Mouse (Mus musculus): Measurements from ENCODE around the gene Pogz.
"Not testable (repeated sequence)": the region's sequence is repeated elsewhere in the genome, so short reads cannot be mapped to it uniquely, and the experiment has no call there.

The Pogz gene

DNA sequence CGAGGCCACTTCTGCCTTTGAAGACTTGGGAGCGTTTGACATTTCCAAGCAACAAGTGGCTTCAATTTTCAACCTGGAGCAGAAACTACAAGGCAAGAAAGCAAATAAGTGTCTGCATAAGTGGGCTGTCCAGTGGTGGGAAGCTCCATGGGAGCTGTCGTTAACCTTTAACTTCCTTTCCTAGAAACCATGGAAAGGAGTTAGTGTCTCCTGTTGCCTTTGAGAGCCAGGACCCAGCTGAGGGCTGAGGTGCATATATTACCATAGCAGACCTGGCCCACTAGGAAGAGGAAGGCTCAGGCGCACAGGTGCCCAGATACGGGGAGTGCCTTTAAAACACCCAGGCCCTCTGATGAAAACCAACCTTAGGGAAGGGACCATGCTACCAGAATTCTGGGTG, 4.7 kb upstream of the Pogz start:
- no peak for DNase-seq (ENCODE audit: low read depth, low spot score)

DNA sequence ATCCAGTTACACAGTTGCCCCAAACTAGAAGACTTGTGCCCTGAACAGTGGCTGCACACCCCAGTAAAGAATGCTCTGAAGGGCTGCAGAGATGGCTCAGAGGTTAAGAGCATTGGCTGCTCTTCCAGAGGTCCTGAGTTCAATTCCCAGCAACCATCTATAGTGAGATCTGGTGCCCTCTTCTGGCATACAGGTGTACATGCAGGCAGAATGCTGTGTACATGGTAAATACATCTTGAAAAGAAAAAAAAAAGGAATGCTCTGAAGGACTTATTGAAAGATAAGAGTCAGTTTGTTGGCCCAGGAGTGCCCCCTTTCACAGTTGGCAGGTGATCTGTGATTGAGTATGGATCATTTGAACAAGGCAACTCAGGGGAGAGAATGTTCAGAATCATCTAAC, 4.0 kb upstream of the Pogz start:
- no peak for DNase-seq (ENCODE audit: low read depth, low spot score)

DNA sequence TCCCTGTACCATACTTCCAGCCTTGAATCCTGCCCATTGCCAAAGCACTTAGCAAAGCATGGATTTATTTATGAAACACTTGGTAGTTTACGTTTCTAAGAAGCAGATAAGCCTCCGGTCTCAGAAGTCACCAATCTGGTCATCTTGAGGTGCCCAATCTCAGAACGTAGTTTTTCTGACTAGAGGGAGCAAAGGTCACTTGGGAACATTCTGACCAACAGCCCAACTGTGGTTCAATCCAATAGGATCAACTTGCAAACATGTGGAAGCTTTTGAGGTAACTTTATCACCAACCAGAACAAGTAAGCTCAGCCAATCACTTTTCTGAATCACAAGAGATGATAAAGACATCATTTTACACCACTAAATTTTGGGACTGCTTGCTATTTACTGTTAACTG, 2.0 kb upstream of the Pogz start:
- no peak for DNase-seq (ENCODE audit: low read depth, low spot score)

DNA sequence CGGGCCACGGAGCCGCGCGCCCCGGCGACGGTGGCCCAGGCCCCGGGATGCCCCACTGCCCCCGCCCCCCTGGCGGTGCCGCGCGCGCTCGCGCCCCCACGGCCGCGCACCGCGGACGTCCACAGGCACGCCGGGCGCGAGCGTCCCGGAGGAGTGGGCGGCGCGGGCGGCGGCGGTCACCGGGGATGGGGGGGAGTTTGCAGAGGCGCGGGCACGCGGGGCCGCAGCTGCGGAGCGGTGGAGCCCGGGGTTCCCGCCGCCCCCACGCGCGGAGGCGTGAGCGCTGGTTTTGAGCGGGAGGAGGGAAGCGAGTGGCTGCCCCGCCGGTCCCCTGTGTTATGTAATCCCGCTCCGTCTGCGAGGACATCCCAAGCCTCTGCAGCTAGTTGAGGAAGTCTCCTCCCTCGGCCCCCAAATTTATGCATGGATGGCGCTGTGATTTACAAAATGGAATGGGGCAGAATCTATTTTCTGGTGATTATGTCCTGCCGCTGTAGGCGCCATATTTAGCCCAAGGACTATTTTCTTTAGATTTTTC, 661 bp downstream of the Pogz start:
- DNase-seq (ENCODE audit: low read depth, low spot score) = peak; percentile 89

DNA sequence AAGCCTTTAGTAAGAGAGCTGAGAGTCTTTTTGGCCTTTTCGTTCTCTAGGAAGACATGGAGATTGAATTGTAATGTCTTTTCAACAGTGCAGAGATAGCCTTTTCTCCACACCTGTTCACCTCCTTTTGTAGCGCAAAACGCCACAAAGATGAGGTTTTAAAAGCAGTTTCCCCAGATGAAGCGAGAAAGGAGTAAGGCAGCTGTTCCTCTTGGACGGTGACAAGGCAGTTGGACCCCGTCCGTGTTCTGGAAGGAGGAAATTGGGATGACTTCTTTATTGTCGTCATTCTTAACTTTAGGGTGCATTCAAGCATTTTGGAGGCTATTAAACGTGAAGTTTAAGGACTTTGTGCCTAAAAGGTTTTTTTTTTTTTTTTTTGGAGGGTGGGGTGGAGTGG, 1.3 kb downstream of the Pogz start:
- DNase-seq (ENCODE audit: low read depth, low spot score) = no peak

DNA sequence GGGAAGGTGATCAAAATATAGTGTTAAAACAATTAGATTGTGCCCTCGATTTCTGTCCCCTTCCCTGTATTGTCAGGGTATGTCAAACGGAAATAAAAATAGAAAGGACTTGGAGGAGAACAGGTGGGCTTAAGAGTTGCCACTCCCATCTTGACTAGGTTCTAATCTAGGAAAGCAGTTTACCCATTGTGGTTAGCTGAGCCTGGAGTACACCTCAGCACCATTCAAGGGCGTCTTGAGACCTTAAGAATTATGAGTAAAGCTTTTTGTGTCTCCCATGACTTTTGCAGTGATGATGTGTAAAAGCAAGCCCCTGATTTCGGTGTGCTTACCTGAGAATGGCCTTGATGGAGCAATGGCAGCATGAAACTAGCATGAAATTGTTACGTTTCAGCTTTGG, 1.7 kb downstream of the Pogz start:
- DNase-seq (ENCODE audit: low read depth, low spot score) = no peak

DNA sequence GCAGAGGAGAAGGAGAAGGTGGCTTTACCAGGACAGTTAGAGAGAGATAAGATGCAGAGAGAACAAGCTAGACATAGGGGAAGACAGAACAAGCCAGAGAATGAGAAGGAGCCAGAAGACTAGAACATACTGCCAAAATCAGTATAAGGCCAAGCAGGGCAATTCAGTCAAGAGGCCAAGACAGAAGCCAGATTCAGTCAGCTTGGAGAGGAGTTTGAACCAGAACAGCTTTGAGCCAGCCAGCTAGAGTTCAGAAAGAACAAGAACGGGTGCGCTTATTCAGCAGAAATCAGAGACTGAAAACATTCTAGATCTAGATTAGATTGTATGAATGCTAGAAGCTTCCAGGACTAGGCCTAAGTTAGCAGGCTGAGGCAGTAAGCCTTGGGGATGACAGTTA, 10.0 kb downstream of the Pogz start:
- no peak for DNase-seq (ENCODE audit: low read depth, low spot score)

DNA sequence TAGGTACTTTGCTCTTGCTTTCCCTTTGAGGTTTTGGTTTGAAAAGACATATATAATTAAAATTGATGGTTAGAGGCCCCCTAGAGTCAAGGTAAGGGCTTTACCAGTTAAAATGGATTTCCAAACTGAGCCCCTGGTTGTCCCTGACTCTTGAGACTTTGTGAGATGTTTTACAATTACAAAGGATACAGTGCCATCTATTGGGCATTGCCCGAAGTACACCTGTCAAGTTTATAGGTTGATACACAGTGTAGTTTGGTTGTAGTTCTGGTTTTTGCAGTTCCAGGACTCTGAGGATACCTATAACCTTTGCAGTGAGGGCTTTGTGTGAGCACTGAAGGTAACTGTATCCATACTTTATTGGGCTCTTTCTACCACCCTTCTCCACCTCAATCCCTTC, 12.0 kb downstream of the Pogz start:
- peak; percentile 67 for DNase-seq (ENCODE audit: low read depth, low spot score)

DNA sequence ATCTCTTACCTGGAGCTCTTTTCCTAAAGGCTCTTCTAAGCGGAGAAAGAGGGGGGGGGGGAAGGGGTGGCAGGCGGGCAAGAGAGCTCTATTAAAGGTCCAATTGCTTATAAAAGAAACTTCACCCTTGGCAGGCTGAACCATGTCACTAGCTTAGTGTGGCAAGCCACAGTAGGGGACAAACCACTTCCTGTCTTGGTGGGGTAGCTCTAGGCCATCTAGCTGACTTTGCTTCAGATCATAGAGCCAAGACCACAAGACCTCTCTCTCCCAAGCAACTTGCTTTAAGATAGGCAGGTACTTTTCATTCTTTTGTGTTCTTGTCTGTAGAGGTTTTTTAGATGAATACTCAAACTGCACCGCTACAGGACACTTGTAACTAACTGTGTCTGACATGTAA, 14.4 kb downstream of the Pogz start:
- peak; percentile 16 for DNase-seq (ENCODE audit: low read depth, low spot score)

DNA sequence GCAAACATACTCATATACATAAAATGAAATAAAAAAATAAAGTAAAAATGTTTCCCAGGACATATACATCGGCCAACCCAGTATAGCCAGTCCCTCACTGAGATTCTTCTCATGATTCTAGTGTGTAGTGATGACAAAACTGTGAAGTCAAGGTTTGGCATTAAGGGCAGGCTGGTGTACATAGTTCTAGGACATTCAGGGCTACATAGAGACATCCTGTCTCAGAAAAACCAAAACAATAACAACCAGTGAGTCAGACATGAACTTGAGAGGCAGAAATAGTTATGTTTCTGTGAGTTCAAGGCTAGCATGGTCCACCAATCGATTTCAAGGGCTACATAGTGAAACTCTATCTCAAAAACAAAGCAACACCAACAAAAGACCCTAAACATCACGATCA, 14.8 kb downstream of the Pogz start:
- no peak for DNase-seq (ENCODE audit: low read depth, low spot score)

DNA sequence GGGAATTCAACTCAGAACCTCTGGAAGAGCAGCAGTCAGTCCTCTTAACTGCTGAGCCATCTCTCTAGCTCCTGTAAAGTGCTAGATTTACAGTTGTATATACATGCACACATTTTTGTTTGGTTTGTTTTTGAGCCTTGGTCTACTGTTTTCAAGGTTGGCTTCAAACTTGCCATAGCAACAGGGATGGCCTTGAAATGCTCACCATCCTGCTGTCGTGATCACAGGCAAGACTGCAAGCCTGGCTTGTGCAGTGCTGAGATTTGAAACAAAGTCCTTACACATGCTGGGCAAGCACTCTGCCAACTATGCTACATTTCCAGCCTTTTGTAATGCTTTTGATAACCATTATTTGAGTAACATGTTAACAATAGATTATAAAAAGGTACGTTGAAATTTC, 22.1 kb downstream of the Pogz start:
- no peak for DNase-seq (ENCODE audit: low read depth, low spot score)

DNA sequence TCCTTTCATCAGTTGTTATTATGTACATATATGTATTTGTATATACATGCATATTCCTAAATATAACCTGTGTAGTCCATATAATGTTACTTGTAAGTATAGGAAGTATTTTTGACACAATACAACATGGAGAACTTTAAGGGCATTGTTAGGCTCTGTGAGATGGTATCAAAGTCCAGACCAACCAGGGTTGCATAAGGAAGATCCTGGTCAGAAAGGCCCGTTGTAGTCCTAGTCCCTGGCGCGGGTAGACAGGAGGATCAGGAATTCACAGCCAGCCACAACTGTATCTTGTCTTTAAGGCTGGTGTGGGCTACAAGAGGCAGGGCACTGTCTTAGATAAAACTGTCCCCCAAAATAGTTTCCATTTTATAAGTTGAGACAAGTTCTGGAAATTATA, 31.6 kb downstream of the Pogz start:
- DNase-seq (ENCODE audit: low read depth, low spot score) = no peak

DNA sequence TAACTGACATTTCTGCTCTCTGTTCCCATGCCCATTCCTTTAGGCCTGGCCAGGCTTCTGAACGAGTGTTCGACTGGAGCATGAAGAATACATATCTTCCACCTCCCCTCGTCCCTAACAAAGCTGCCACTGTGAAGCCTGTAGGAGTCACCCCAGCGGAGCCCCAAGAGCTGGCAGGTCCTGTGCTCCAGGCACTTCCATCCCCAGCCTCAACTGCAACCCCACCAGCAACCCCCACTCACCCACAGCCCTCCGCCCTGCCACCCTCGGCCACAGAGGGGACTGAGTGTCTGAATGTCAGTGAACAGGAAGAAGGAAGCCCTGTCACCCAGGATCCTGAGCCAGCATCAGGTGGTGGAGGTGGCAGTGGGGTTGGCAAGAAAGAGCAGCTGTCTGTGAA, 41.3 kb downstream of the Pogz start:
- no peak for DNase-seq (ENCODE audit: low read depth, low spot score)

DNA sequence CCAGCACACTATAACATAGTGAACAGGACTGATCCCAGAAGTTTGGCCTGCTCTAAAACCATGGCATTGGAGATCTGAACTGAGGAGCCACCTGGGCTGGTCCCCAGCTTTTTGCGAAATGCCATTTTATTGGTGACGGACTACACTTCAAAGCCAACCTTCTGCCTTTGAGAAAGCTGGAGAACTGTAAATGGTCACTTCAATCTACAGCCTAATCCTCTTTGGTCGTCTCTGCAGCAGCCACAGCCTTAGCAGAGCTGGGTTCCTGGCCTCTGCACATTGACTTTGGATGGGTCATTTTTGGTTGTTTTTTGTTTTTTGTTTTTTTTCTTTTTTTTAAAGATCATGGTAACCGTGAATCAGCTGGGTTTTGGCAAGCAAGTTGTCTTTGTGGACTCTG, 44.5 kb downstream of the Pogz start:
- DNase-seq (ENCODE audit: low read depth, low spot score) = no peak

DNA sequence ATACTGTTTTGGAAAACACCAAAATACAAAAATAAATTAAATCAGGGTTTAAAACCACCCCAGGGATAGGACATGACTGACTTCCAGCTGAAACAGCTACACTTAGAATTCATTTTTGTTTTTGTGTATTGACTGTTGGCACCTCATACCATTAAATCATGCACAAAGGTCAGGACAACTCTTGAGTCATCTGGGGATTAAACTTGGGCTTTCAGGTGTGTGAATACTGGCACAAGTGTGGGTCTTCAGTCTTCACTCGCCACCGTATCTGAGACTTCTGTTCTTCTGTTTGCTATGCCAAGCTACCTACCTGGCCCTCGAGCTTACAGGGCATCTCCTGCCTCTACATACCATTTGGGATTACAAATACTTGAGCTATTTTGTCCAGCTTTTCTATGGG, 45.2 kb downstream of the Pogz start:
- no peak for DNase-seq (ENCODE audit: low read depth, low spot score)

DNA sequence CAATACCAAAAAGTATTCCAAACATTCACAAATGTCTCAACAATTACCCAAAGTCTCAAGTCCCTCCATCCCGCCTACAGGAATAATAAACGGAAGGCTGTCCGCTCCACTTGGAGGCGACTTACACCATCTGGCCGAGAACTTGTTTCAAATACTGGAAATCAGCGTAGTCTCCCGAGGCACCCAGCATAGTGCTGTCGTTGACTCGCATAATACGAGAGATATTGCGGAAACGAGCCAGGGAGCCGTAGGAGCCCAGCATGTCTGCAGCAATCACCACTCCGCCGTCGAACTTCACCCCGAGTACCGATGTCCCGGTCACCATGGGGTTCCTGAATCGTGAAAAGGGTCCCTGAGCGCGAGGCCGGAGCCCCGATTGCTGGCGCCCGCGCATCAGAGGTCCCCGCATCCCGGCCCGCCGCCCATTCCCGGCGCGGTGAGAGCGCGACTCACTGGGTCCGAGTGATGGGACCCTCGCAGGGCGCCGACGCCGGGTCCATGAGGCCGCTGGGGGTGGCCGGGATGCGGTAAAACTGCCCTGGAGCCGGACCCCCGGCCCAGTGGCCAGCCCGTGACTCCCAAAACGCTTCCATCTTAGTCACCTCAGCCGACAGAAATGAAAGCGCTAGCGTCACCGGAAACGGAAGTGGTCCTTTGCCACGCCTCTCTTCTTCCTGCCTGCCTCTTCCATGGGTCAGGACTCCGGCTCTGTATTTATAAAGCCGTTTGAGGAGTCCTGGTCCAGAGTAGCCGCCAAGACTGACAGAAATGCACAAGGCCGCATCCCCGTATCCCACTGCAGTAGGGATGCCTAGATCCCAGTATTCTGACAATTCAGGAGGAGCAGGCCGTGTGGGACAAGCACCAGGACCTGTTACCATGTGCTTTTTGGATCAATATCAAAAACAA, 49.2 kb downstream of the Pogz start, which contains the start of gene Psmb4:
Psmb4 (minus strand) TSS at position 646 of the 909 bp plus-strand sequence.
- peak; percentile 98 for DNase-seq (ENCODE audit: low read depth, low spot score)

DNA sequence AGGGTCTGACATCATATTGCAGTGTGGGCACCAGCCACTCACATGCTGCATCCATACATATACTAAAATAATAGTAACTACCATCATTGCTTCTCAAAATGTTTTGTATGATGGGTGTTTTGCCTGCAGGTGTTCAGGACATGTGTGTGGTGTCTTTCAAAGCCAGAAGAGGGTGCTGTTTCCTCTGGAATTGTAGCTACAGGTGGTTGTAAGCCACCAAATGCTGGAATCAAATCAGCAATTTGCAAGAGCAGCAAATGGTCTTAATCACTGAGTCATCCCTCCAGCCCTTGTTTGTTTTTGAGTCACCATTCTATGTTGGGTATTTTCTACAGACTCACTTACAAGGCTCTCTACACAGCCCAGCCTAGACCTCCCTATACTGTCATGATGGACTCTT, 51.2 kb downstream of the Pogz start:
- peak; percentile 89 for DNase-seq (ENCODE audit: low read depth, low spot score)

DNA sequence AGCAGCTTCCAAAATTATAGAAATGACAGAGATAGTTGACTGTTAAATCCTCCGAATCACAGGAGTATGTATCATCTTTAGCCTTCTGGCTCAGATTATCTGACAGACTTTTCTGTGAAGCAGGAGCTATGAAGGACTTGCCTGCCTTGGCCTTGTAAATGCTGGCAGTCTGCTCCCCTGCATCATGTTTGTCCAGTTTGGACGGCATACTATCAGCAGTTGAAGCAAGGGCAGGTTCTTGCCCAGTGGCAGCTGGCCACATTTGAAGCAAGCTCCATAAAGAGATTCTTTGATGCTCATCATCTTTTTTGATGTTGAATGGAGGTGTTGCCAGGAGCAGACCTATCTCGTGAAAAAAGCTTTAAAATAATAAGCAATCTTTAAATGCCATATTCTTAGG, 56.7 kb downstream of the Pogz start:
- no peak for DNase-seq (ENCODE audit: low read depth, low spot score)

DNA sequence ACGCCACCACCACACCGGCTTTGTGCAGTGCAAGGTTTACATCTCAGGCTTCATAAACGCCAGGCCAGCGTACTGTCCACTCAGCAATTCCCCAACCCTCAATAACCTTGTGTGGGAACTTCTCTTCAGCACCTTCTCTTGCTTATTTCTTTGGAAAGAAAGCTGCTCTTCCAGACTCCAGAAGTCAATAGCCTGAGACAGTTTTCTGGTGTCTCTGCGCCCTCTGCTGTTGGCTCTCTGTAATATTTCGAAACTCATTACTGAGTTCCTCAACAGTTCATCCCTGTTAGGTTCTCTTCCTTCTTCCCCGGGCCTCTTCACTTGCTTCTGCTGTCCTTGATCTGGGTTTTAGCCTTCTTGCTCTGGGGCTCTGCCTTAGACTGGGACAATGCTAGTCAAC, 65.4 kb downstream of the Pogz start:
- peak; percentile 84 for DNase-seq (ENCODE audit: low read depth, low spot score)

DNA sequence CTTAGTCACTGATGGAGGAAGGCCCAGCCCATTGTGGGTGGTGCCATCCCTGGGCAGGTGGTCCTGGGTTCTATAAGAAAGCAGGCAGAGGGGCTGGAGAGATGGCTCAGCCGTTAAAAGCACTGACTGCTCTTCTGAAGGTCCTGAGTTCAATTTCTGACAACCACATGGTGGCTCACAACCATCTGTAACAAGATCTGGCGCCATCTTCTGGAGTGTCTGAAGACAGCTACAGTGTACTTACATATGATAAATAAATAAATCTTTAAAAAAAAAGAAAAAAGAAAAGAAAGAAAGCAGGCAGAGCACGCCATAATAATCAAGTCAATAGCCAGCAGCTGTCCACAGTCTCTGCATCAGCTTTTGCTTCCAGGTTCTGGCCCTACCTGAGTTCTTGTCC, 67.4 kb downstream of the Pogz start:
- not testable (repeated sequence) for DNase-seq (ENCODE audit: low read depth, low spot score)

DNA sequence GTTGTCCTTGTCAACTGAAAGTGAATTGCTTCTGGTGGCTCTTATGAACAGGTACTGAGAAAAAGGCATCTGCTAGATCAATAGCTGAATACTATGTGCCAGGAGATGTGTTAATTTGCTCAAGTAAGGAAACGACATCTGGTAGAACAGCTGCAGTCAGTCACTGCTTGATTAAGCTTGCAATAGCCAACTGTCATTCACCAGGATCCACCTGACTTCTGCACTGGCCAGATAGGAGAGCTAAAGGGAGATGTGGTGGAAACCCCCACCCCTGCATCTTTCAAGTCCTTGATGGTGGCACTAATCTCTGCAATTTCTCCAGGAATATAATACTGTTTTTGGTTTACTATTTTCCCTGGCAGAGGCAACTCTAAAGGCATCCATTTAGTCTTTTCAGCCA, 69.1 kb downstream of the Pogz start:
- no peak for DNase-seq (ENCODE audit: low read depth, low spot score)

DNA sequence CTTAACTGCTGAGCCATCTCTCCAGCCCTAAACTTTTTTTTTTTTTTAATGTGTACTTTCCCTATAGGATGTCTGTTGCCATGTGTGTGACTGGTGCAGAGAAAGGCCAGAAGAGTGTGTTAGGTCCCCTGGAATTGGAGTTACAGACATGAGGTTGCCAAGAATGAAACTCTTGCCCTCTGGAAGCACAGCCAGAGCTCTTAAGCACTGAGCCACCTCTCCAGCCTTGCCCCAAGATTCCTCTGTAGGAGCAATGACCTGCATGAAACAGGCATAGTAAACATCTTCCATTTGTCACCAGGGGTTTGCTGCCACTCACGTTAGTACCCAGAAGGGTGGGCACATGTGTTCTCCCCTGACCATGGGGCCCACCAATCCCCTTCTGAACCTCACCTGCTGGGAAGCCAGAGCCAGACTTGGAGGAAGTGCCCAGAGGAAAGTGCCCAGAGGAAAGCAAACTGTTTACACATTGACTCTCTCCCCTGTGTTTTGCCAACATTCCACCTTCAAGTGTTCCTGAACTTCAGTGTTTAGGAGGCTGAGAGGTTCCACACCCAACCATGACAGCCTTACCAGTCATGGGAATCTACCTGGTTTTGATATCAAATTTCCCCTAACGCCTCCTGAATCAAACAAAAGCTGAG, 73.8 kb downstream of the Pogz start:
- DNase-seq (ENCODE audit: low read depth, low spot score) = no peak

DNA sequence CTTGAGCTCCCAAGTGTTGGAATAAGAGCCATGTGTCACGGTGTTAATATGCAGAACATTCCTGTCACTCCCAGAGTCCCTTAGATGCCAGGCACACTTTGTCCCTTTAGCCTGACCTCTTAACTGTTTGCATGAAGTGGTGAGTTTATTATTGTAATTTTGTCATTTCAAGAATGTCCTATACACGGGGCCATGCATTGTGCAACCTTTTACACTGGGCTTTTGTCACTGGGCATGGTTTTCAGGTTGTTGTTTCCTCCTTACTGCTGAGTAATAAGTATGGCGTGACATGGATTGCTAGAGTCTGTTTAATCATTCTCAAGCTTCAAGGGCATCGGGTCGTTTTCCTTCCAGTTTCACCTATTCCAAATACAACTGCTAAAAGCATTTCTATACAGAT, 76.4 kb downstream of the Pogz start:
- DNase-seq (ENCODE audit: low read depth, low spot score) = no peak
